Mouse (Mus musculus) T-helper 2 cell (primary cell): ENCODE data around the gene Cemip.
"Not testable (repeated sequence)": the region's sequence is repeated elsewhere in the genome, so short reads cannot be mapped to it uniquely, and the experiment has no call there.

ENCODE experiments used
- in situ Hi-C: fragments of 300-600 bp; cut with MboI, MseI; formaldehyde crosslinking; loops from one replicate; pipeline ENCODE4 v1.15.1; 2025; ENCODE audit warnings: high pct_unique_total_duplicates

The Cemip gene

DNA sequence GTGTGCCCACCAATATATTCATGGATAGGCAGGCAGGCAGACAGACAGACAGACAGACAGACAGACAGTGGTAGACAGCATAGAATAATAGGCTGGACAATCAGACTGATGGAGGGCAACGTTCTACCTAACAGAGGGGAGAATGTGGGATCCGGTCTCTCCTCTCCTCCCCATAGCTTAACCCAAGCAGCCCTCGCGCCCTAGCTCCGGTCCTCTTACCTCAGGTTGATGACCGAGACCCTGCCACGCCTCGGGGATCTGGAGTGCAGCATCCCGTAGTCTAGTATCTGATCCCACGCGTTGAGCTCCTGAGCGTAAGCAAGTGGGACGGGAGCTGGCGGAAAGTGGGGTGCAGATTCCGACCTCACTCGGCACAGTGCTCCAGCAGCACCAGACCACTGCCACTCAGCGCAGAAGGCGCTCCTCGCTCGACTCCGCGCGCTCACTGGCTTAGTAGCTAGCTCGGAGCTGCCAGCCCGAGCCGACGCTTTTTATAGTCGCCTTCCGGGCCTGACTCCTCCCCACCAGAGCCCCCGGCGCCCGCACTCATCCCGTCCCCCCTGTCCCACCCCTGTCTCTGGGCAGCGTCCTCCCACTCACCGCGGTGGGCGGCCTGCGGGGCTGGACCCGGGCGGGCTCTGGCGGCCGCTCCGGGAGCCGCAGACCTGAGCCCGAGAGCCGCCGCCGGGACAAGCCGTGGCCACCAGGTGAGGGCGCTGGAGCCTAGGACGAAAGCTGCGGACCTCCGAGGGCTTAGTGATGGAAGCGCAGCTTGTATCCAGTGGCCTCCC, at the start of gene Cemip:
Gene Cemip (minus strand): TSS at position 464 of the 791 bp plus-strand sequence.
- in situ Hi-C loops: loop anchor here (5.0 to 10.0 kb wide), 3 partner anchors 171 to 261 kb away; no protein-coding TSS in a partner anchor

GRCm38 (mm10) chr7:84132704-84133103, 46.4 kb upstream of the Cemip start:
- in situ Hi-C loops: no loop called here

DNA sequence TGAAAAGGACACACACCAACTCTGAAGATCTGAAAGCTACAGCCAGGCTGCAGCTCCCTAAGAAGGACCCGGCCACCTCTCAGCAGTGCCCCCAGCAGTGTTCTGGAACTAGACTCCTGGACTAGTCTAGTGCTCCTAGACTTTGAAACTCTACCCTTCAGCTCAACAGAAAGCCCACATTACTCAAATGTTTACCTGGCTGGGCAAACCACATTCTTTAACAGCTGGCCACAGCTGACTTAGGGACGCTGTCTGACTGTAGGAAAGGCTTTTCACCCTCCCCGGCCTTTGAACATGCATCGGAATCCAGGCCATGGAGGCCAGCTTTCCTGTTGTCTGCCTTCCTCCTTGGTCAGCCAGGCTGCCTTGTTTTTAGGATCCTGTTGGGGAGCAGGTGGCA, 45.4 kb upstream of the Cemip start:
- in situ Hi-C loops: no loop called here

DNA sequence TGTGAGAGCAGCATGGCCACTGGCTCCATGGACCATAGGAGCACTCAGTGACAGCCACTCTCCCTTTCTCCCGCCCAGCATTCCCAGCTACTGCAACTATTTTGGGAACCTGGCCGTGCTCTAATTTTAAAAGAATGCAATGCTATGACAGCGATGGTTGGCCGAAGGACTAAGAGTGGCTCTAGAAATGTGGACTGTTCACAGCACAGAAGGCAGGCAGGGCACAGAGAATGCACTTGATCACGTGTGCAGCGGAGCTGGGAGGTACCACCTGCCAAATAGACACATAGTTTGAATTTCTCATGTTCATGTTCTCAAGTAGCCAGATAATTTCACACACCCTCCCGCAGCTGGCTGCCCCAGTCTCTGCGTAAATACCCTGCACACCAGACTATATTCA, 42.4 kb upstream of the Cemip start:
- in situ Hi-C loops: no loop called here

GRCm38 (mm10) chr7:84125730-84126129, 39.4 kb upstream of the Cemip start:
- in situ Hi-C loops: no loop called here

DNA sequence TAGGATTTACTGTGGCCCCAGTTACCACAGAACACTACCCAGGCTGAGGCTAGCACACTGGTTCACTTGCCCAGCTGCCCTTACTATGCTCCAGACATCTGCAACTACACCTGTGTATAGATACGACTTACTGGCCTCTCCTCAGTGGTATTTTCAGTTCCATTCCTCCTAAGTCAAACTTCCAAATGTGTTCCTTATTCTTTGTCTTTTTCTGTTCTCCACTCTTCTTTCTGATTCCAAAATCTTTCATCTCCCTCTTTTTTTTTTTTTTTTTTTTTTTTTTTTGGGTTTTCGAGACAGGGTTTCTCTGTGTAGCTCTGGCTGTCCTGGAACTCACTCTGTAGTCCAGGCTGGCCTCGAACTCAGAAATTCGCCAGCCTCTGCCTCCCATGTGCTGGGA, 37.3 kb upstream of the Cemip start:
- in situ Hi-C loops: not testable (repeated sequence)

DNA sequence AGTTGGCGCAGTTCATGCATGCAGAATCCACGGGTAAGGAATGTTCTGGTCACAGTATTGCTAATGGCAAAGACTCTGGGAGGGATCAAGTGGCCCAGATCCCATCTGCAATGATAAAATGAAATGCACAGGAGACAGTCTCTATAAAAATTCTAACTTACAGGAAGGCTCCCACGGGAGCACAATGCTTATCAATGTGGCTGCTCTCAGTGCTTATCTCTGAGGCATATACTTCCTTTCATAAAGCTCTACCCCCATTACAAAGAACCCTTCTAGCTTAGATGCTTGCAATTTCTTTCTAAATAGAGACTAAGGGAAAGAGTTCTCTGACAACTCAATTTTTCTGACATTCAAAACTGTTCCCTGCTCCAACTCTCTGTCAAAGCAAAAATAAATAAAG, 35.5 kb upstream of the Cemip start:
- in situ Hi-C loops: no loop called here

DNA sequence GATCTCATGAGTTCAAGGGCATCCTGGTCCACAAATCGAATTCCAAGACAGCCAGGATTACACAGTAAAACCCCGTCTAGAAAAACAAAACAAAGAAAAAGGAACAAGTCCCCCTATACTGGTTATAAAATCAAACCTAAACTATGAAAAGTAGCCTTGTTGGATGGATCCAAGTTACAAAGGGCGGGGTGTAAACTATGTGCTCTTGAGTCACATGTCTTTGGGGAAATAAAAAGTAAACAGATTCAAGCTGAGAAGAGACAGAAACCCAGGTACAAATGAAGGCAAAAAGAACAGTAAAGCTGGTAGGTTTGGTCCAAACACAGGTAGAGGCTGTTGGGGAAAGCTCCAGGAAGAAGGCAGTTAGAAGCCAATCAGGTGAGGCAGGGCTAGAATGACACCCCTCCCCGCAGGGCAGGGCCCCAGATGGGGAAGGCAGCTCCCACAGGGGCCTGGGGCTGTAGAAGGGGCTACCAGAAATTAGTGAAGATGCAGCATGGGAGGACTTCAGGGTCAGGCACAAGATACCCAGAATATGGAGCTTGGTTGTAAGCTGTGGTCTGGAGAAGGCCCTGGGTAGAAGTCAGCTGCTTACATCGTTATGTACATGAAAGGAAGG, 33.9 kb upstream of the Cemip start:
- in situ Hi-C loops: no loop called here

DNA sequence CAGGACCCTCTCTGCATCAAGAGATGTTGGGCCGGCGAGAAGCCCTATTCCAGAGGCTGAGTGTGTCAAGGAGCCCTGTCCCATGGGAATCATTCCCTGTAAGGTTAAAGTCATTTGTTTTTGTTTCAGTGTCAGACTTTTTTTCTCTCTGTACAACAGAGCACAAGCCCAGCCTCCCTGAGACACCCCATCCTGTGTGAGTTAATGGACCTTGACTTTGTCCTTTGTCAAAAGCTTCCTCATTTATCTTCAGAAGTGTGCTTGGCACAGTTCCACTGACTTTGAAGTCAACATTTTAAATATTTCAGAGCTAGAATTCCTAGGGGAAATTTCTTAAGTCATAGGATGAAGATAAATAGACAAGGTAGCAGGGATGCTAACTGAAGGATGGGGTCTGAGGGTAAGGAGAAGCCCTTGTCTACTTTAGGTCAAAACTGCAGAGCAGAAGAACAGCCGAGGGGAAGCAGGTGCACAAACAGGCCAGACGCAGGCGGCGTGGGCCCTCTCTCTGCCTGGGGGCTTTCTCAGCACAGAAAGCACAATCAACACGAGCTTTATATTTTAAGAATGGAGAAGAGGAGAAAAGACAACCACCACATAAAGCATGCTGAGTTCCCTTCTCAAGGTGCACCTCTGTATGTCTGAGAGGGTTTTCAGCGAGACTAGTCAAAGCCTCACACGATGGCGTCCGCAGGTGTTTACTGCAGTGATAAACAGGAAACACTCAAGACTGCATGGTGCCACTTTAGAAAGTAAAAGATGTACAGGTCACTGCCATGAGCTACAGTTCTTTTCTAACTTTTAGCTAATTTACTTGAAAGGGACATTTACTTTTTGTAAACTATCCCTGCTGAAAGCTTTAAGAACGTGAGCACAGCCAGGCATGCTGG, 33.2 kb upstream of the Cemip start:
- in situ Hi-C loops: no loop called here

DNA sequence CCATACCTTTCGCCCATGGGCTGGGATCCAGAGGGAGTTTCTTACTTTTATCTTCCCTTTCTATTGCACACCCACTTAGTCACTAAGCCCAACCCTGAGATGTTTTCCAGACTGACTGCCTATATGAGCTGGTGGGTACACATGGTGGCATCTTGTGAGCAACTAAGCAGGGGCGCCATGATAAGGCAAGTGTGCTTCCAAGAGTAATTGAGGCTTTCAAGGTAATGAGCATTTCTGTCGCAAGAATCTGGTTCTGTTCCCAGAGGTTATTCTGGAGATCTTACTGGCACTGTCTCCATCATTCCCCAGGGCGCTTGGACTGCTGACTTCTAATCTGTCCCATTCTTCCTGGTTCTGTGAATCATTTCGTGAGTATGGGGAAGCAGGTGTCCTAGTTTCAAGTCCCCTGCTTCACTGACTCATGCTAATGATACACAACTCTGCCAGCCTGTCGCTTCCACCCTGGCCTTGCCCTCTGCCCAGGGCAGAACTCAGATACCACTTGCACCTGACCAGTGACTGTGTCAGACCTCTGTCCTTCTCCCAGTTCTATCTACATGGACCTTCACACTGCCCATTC, 31.3 kb upstream of the Cemip start:
- in situ Hi-C loops: no loop called here

DNA sequence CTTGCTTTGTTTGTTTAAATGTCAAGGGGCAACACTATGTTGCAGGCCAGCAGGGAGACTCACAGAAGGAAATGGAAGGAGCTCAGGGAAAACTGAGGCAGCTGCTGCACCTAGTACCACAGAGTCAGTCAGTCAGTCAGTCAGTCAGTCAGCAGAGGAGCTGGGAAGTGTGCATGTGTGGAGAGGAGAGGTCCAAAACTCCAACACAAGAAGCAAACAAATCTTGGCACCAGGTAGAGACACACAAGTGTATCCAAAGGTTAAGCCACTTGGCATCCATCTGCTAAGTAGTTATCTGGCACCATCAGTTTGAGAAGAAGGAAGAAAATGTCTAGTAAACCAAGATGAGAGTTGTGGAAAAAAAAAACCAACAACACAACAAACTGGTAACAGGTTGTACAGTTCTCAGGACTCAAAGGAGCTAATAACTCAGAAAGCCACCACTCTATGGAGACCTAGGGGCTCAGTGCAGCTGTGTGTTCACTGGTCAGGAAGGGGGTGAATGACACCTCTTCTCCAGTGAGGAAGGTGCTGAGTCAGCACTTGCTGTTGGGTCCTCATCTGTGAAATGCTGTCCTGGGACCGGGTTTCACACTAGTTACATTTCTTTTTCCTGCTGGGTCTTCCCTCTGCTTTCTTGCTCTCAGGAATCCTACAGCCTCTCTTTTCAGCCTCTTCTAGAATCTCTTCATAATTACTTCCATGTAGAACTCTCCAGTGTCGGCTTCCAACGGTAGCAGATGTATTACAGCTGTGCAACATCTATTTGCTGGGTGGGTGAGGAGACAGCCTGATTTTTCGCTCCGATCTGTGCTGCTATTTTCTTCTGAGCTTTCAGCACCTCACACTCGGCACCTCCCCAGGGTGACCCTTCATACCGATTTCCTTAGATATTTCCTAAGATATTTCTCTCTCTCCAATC, 30.6 kb upstream of the Cemip start:
- in situ Hi-C loops: no loop called here

- in situ Hi-C loops: no loop called here
These were observed 29.1 kb upstream of the Cemip start for GRCm38 (mm10) chr7:84115385-84115784.

GRCm38 (mm10) chr7:84114775-84115174, 28.5 kb upstream of the Cemip start:
- in situ Hi-C loops: no loop called here

- in situ Hi-C loops: no loop called here
These were observed 26.7 kb upstream of the Cemip start for GRCm38 (mm10) chr7:84113035-84113390.

DNA sequence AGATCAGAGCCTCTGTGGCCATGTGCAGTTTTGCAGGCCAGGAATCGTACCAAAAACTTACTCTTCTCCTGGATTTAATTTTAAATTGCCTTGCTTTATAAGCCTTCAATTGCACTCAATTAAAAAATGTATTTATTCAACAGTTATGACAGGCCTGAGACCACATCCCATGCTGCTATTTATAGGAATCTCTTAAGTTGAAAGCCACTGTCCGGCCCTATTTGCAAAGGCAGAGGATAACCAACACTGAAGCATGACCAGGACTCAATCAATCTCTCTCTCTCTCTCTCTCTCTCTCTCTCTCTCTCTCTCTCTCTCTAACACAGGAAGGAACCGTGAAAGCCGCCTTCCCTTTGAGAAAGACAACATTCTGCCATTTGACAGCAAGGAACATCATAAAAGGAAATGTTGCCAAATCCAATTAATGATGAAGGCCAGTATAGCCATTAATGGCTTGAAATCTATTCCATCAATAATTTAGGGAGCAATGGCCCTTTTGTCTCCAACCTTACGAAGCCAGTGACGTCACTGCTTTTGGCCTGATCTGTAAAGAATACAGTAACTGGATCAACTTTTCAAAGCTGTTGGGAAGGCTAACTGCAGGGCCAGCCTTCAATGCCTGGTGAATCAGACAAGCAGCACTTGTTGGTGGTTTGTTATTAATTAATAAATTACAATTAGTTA, 26.2 kb upstream of the Cemip start:
- in situ Hi-C loops: no loop called here

- in situ Hi-C loops: no loop called here
These were observed 25.5 kb upstream of the Cemip start for GRCm38 (mm10) chr7:84111716-84112350.

DNA sequence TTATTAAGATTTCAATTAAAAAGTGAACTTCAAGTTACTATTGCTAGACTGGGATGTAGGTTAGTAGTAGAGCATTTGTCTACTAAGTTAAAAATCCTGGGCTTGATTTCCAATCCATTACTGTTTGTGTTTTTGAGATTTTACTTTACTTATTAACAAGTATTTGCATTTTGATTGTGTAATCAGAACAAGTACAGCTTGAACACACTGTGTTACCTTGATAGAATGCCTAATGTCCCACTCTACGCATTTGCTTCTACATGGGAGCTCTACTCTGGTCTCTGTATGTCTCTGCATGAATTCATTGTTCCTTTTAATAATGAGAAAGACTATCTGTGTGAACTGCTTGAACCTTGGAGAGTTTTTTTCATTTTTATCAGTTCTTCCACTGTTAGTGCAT, 20.6 kb upstream of the Cemip start:
- in situ Hi-C loops: no loop called here

- in situ Hi-C loops: no loop called here
These were observed 16.3 kb upstream of the Cemip start for GRCm38 (mm10) chr7:84102589-84102988.

DNA sequence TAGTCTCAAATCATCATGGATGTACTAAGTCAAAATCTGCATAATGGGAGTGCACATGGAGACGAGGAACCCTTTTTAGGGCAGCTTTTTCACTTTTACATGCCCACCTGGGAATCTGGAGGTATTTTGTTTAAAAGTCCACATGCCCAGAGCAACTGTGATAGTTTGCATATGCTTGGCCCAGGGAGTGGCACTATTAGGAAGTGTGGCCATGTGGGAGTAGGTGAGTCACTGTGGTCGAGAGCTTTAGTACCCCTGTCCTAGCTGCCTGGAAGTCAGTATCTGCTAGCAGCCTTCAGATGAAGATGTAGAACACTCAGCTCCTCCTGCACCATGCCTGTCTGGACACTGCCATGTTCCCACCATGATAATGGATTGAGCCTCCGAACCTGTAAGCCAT, 14.4 kb upstream of the Cemip start:
- in situ Hi-C loops: no loop called here

GRCm38 (mm10) chr7:84098098-84098497, 11.8 kb upstream of the Cemip start:
- in situ Hi-C loops: no loop called here
